Mouse (Mus musculus): ENCODE results near the gene Ifna1. TPM values are rescaled to one million over a fixed set of nuclear protein-coding genes. Genes with fewer than 3 reads are reported as not detected.

Ifna1 gene
- total RNA-seq, 2 experiments from 2014 or later = not detected

DNA sequence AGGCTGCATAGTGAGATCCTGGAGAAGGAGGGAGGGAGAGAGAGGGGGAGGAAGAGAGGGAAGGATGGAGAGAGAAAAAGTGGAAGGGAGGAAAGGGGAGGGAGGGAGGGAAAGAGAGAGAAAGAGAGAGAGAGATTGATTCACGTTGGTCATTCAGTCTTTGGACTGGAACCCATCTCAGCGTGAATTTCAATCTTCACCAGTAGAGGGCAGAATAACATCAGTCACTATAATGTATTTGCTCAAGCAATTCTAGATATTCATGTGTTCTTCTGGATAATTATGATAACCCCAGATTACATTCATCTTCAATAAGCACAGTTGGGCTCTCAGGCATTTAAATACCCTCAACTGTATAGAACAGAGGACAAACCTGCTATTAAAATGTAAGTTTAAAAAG, 22.8 kb downstream of the Ifna1 start:
- peak; percentile 40 for DNase-seq (ENCODE audit: low spot score)

GRCm38 (mm10) chr4:88875435-88876095, 25.7 kb downstream of the Ifna1 start:
- no peak for DNase-seq (ENCODE audit: low spot score)

DNA sequence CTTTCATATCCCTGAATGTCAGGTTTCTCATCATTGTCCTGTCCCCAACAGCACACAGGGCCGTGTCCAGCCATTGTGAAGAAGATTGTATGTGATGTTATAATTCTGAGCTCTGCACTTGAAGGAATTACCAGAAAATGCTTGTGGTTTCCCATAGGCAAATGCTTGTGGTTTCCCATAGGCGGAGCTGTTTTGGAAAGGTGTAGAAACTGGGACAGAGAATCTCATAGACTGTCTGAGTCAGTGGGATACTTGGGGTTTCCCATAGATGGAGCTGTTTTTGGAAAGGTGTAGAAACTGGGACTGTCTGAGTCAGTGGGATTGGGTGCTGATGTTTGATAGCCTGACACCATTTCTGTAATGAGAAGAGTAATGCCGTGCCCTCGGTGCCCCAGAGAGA, 26.6 kb downstream of the Ifna1 start:
- no peak for DNase-seq (ENCODE audit: low spot score)

DNA sequence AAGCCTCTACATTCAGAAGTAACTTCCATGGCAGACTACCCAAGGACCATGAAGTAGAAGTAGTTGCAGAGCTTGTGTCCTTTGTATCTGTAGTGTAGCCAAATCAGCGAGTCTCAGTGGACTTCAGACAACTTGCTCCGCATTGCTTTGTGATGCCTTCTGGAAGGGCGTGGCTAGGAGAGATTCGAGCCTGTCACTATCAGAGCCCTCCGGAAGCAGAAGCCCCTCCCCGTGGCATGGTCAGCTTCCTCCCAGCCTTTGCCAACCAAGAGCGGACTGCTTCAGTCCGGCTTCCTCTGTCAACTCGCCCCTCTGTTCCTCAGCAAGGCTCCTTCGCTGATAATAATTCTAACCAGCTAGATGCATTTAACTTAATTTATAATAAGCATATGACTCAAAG, 28.4 kb downstream of the Ifna1 start:
- no peak for DNase-seq (ENCODE audit: low spot score)

DNA sequence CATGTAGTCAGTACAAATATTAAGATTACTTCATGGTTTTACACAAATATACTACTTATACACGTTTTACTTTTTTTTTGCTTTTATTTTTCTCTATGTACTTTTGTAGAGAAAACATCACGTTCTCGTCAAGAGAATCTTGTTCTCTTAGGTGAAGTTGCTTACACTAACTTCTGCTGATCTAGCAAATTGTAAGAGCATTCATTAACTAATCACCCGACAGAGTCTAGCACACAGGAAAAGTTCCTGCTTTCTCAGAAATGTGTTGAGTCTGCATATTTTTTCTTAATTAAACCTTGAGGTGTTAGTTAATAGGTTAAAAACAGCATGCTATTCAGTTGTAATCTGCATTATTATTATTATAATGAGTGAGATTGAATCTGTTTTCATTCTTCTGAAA, 28.9 kb downstream of the Ifna1 start:
- DNase-seq (ENCODE audit: low spot score) = no peak

GRCm38 (mm10) chr4:88880101-88880500, 30.2 kb downstream of the Ifna1 start, which contains the start of gene Ifne:
Gene Ifne, minus strand, starts transcription at chr4:88880201.
- no peak for DNase-seq (ENCODE audit: low spot score)

DNA sequence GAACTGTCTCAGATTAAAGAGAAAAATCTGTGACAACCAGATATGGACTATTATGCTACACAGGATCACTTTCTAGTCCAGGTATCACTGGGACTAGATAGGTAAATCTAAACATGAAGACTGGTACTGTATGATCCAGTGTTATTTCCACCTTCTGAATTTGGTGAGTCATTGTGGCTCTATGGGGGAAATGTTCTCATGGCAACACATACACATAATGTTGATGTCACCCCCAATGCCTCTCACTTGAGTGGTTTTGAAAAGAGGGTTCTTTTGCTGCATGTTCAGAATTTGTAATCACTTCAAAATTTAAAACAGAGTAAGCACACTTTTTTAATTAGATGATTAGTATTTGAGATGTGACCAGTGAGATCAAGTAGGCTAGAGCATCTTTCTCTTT, 38.3 kb downstream of the Ifna1 start:
- no peak for DNase-seq (ENCODE audit: low spot score)

DNA sequence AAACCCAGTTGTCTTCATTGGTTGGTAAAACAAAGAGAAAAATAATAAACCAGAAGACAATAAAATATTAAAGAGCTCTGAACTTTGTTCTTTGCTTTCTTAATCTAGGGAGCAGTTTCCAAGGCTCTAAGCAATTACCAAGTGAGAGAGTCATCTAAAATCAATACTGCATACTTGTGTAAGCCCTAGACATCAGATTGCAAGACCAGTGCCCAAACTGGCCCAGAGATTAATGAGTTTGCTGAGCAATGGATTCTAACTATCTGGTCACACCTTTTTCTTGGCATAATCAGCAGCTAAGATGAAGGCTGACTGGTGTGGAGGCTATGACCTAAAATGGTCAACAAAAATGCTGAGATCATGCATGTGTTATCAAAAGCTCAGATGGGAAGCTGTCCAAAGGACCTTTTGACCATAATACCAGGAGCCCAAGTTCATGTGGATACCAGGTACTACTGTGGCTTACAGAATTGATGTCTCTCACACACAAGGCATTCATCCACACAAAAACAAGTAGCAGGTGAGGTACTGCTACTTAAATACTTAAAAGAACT, 43.4 kb downstream of the Ifna1 start:
- no peak for DNase-seq (ENCODE audit: low spot score)

Other genes starting within 250 kb of the Ifna1 start
- not detected for gene Ifna12, start 246.7 kb upstream of the Ifna1 start, total RNA-seq (2021)
- gene C87499, start 215.7 kb upstream of the Ifna1 start, total RNA-seq (2021) = not detected
- gene Ifna13, start 205.6 kb upstream of the Ifna1 start, total RNA-seq (2021) = not detected
- gene Ifna16, start 173.2 kb upstream of the Ifna1 start, total RNA-seq (2021) = not detected
- not detected for gene Ifna2, start 166.2 kb upstream of the Ifna1 start, total RNA-seq (2021)
- gene Ifnab, start 158.7 kb upstream of the Ifna1 start, total RNA-seq (2021) = not detected
- gene Gm26566, start 128.3 kb upstream of the Ifna1 start, total RNA-seq (2021) = under 1 TPM in 1 of 2 experiments, not detected in 1; 0.21 TPM
- 10 to 100 TPM; 50.5 to 62.5 TPM for gene Klhl9, start 127.6 kb upstream of the Ifna1 start, total RNA-seq (2021)
- not detected for gene Gm13271, start 95.2 kb upstream of the Ifna1 start, total RNA-seq (2021)
- not detected for gene Gm13283, start 90.0 kb upstream of the Ifna1 start, total RNA-seq (2021)
- gene Gm13290, start 76.3 kb upstream of the Ifna1 start, total RNA-seq (2021) = not detected
- not detected for gene Gm13289, start 73.2 kb upstream of the Ifna1 start, total RNA-seq (2021)
- gene Gm13272, start 70.2 kb upstream of the Ifna1 start, total RNA-seq (2021) = not detected
- gene Ifnz, start 68.0 kb upstream of the Ifna1 start, total RNA-seq (2021) = not detected
- gene Gm13276, start 64.4 kb upstream of the Ifna1 start, total RNA-seq (2021) = not detected
- not detected for gene Gm13277, start 61.5 kb upstream of the Ifna1 start, total RNA-seq (2021)
- not detected for gene Gm13278, start 58.5 kb upstream of the Ifna1 start, total RNA-seq (2021)
- gene Gm13275, start 55.6 kb upstream of the Ifna1 start, total RNA-seq (2021) = not detected
- not detected for gene Gm13279, start 52.7 kb upstream of the Ifna1 start, total RNA-seq (2021)
- gene Gm13285, start 50.4 kb upstream of the Ifna1 start, total RNA-seq (2021) = not detected
- gene Gm13287, start 46.8 kb upstream of the Ifna1 start, total RNA-seq (2021) = not detected
- not detected for gene Gm13288, start 44.6 kb upstream of the Ifna1 start, total RNA-seq (2021)
- gene Ifna7, start 33.9 kb upstream of the Ifna1 start, total RNA-seq (2021) = not detected
- not detected for gene Ifna11, start 30.1 kb upstream of the Ifna1 start, total RNA-seq (2021)
- not detected for gene Ifna6, start 22.7 kb upstream of the Ifna1 start, total RNA-seq (2021)
- gene Ifna5, start 14.6 kb upstream of the Ifna1 start, total RNA-seq (2021) = not detected
- gene Ifna4, start 8.2 kb upstream of the Ifna1 start, total RNA-seq (2021) = not detected
- not detected for gene Ifne, start 30.1 kb downstream of the Ifna1 start, total RNA-seq (2021)

Measured in gastrocnemius, adult 18-20 months (tissue).